Mouse (Mus musculus) Muller cell, postnatal 12 days (primary cell): Measurements from ENCODE around the gene Fabp3.

Source experiments
- DNase-seq: peaks from one replicate; pipeline ENCODE4 v3.0.0-alpha.2; 2015; ENCODE audit errors: inconsistent ontology term

The Fabp3 gene

DNA sequence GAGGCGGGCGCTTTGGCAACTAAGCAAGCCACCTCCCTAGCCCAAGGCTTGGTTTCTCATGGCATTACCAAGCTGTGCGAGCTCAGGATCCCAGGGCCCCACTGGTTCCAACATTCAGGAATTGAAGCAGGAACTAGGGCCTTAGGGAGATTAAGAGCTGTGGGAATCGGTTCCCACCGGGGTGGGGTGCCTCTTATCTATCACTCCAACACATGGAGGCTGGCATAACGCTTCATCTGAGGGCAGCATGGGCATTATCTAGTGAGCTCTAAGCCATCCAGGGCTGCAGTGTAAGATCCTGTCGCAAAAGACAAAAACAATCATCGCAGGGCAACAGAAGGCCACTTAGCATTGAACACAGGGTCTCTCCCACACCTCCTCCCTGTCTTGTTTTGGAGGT, 13.9 kb upstream of the Fabp3 start:
- no peak for DNase-seq

DNA sequence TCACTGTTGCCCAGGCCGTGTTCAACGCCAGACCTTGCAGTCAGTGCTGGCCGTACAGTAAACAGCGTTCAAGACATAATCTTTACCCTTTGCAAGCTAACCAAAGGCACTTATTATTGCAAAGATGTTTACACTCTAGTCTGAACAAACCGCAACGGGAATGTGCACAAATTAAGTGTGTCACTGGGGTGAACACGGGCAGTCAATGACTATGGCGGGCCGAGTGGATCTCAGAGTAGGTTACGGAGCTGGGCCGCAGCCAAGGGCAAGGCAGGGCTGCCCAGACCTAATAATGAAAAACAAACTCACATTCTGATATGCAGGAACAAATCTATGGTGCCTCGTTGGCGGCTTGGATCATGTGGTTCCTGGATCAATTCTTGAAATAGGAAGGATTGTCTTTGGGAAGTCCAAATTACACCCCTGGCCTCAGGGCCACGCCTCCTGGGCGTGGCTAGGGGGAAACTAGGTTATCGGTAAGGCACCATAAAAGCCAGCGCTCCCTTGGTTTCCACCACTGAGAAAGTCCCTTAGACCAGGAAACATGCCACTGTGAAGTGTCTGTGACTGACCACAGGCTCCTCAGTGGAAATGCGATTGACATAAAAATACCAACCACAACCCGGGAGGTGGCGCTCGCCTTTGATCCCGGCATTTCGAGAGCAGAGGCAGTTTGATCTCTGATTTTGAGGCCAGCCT, 13.2 kb upstream of the Fabp3 start:
- peak; percentile 54 for DNase-seq

DNA sequence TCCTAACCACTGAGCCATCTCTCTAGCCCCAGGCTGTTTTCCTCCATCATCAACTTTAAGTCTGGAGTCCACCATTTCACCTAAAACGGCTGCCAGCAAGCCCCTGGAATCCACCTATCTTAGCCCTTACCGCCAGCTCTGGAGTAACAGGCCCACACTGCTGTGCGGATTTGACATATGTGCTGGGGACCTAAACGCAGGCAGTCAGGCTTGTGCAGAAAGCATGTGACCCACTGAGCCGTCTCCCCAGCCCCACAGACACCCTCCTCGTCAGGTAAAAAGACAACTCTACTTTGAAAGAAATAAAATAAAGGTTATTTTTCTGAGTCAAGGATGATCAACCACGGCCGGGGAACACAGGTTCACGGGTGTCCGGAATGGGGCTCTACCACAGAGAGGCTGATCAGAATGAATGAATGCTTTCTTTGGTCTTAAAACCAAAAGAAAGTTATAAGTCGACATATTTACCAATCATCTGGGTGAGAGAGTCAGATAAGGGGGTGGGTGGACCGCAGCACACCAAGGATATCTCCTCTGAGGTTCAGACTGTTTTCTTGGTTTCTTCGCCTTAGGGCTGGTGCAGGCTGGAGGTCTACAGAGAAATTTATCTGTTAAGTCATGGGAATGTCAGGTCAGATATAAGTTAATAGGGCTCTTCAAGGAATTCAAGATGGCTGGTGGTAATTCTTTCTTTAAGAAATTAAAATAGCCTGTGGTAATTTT, 12.0 kb upstream of the Fabp3 start:
- no peak for DNase-seq

DNA sequence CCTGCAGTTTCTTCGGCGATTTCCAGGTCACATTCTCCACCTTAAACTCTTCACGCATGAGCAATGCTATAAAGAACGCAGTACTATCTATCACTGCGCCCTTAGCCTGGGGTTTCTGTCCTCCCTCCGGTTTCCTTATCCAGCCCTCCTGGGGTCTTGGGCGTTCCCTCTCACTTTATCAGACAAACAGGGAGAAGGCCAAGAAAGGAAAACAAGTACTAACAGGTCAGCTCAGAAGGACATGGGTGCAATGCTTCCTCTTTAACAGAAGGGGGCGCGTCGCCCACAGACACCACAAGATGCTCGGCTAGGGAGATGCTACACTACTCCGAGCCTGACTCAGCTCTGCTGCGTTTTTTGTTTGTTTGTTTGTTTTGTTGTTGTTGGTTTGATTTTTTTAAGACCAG, 11.3 kb upstream of the Fabp3 start:
- no peak for DNase-seq

DNA sequence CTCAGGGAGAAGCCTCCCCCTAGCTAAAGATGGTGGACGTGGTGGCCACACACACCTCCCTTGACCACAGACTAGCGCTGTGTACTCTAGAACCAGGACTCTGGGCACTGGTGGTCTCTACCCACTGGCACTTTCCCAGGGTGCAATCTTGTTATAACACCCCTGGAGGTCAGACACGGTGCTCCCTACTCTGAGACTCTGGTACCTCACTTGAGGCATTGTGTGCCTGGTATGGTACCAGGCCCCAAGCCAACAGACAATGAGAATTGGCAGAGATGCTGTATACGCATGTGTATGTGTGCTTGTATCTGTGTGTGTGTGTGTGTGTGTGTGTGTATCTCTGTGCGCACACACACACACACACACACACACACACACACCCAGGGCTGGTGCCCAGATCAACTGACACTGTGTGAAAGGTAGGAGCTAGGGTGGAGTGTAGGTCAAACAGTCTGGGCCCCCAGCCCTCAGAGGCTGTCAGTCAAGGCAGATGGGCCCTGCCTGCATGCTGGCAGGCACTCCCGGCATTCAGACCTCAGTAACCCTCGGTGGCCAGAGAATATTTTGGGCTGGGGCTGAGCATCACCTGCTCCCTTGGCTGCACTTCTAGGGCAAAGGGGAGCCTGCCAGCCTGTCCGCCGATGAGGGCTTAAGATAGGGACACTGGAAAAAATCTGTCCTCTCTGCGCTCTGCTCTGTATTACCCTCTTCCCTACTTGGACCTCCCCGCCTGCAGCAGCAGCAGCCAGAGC, 9.3 kb upstream of the Fabp3 start:
- DNase-seq = no peak

DNA sequence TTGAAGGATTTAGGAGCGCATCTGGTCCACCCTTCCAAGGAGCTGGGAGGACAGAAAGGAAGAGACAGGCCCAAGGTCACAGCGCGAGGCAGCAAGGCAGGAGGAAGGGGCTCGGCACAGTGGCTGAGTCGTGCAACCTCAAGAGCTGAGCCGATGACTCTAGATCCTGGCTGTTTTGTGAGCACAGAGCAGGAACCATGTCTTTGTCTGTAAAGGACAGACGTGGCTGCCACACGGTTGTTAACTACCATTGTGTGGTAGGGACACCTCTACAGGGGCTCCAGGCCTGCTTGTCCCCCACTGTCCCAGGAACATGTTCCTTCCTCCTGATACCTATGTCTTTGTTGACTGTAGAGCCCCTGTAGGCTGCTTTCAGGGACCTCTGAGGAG, 8.8 kb upstream of the Fabp3 start:
- no peak for DNase-seq

DNA sequence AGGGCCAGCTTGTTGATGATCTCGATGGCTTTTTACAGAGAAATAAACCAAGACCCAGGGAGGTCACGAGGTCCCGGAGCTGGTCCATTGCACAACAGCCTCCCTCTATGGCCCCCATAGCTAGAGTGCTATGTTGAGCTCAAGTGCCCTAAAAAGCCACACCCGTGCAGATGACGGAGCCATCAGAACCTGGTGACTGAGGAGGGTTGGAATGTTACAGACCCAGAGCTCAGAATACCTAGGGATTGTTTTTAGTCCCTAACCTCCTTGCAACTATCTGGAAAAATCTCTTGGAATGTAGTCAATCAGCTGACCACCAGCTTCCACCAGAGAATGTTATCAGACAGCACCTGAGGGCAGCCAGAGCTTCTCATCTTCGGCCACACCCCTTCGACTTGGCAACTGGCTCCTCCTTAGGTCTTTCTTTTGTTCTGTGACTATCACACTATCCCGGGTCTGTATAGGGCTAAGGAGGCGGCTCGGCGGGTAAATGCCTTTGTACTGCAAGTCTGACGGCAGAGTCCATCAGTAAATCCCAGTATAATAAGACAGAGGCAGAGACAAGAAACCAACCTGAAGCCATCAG, 6.0 kb upstream of the Fabp3 start:
- DNase-seq = no peak

DNA sequence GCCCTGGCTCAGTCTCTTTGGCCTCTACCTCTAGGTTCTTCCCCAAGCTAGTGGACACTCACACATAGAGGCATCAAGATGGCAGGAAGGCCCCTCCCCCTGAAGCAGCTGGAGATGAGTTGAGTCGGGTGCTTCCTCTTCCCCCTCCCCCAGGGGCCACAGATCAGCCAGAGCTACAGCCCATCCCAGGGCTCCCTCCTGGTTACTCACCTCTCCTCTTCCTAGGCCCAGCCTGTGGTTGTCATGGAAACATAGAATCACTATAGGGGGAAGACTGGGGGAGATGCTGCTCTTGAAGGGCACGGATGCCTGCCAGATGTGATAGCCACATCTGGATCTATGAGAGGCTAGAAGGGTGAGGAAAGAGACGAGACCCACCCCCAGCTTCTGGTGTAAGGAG, 3.6 kb upstream of the Fabp3 start:
- DNase-seq = no peak

DNA sequence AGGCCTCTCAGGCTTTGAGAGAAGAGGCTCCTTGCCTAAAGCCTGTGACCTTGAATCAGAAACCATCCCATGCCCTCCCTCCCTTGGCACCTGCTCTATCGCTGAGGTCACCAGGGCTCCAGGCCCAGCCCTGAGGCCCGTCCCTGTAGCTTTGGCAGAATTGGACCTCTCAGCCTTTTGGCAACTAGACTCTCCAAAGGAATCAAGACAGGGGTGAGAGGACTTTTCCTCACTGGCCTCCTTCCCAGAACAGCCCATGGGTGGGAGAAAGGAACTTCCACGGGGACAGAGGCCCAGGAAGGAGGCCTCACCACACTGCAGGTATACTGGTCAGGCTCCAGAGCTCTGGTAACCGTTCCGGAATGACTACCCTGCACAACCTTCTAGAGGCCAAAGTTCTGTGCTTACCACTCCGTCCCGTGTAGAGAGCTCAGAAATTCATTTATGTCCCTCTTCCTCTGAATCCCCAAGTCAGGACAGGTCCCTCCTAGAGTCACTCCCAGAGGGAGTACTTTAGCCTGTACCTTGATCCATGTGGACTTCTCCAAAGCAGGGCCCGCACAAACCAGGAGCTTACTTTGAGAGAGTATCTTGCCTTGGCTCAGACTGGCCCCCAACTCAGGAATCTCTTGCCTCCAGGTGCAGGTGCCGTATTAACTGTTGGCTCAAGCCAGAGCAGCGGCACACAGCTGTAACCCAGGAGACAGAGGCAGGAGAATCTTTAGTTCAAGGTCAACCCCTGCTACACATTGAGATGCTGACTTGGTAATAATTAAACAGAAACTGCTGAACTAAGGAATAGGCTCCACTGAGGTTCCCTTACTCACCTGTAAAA, 1.4 kb upstream of the Fabp3 start:
- no peak for DNase-seq

DNA sequence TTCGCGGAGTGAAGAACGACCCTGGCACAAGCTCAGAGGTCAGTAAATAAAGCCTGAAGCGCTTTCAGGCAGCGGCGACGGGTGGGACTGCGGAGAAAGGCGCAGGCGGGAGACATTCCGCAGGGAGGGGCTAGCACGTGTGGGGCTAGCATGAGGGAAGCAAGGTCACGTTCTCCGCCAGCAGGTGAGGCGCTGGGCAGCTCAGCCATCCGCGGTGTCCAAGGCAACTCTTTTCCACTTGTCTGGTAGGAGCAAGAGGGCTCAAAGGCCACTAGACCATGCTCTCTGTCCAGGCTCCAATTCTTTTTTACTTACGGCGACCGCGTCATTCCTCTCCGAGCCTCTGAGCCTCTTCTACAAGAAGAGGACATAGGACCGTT, 554 bp upstream of the Fabp3 start:
- peak; percentile 63 for DNase-seq

DNA sequence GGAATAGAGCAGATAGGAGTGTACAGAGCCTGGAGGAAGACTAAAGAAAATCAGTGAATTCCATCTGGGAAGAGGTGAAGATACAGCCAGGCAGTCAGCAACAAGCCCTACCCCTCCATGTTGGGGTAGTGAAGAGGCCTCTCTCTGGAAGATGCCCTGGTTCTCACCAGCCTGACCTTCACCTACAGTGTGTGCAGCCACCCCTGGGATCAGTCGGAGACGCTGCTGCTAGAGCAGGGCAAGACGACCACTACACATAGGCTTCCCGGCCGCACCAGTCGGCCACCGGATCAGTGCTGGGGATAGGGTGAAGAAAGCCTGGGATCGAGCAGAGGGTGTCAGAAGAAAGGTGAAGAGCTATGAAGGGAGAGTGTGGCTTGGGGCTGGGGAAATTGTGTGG, 859 bp downstream of the Fabp3 start:
- no peak for DNase-seq

DNA sequence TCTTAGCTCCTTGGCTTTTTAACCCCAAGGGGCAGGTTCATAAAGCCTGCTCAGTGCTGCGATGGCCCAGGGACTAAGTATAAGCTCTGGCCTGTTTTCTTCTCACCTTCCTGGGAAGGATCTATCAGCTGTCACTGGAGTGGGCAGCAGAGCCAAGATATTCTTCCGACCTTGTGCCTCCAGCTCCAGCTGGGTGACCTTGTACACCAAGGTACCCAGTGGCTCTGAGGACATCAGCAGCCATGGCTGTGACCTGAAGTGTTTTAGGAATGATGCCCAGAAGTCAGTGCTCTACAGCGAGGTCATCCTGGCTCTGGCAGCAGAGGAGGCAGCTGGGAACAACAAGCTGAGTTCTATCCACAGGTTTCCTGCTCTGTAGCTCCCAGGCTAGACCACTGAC, 4.1 kb downstream of the Fabp3 start:
- no peak for DNase-seq

DNA sequence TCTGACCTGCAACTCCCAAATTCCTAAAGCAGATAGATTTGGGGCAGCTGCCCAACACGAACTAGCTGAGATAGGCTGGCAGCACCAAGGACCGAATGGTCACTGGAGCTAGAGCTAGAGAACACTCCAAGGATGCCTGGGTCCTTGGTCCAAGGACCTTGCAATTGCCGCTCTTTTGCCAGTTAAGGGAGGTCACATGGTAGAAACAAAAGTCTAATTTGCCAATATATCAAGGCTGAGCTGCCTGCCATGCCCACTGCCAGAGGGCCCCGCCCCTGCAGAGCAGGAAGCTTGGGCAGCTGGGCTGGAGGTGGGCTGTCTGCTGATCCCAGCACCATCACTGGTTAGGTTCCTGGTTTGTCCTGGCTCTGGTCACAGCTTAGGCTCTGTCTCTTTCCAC, 5.2 kb downstream of the Fabp3 start:
- DNase-seq = no peak

DNA sequence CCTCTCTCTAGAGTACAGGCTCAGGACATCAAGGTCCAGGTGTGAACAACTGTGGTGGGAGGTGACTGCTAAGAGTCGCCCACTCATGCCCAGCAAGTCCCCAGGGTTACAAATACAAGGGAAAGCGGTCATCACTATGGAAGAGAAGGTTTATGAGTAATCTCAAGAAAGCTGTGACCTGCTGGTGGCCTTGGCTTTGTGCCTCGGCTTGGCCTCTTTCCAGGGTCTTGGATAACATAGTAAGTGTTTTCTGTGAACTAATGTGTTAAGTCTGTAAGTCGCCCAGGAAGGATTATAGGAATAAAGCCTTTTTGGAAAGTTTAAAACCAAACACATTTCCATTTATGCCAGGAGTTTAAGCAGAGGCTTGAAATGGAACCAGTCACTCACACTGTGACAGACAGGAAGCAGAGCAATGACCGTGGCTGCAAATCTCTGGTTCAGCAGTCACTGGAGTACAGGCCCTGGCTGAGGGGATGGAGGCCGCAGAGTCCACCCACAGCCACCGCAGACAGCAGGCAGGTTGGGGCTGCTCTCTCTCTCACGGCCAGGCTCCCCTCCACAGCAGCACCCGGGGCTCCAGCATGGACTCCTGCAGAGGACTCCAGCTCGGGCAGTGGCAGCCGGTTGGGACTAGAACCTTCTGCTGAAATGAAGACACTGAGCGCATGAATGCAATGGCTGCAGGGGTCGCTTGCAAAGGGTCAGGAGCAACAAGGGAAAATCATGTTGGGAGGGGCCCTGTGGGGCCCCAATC, 7.6 kb downstream of the Fabp3 start:
- DNase-seq = peak; percentile 39

DNA sequence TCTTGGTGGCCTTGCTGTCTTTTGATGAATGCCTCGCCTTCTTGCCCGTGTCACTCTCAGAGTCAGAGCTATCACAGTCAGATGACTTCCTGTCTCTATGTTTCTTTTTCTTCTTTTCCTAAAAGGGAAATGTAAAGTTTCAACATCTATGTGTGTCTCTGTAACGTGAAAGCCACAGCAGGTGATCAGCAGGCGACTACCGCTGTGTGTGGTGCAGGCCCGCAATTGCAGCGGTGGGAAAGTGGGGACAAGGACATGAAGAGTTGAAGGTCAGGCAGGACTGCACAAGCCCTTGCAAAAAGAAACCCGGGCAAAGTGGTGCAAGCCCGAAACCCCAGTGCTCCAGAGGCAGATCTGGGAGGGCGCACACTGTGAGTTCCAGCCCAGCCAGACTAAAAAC, 8.3 kb downstream of the Fabp3 start:
- DNase-seq = no peak

DNA sequence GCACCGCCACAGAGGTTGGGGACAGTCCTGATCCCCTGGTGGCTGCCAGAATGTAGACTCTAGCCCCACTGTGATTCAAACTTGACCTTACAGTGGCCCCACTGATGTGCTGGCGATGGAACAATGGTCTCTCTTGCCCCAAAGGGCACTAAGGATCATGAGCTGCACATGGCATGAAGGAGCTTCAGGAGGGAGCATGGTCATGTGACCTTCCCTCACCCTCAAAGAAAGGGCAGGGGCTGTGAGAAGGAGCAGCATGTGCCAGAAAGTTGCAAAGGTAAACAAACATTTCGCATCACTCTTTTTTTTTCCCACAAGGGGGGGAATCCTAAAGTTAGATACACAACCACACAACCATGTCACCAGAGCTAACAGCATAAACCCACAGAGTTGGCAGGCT, 9.7 kb downstream of the Fabp3 start:
- DNase-seq = no peak

DNA sequence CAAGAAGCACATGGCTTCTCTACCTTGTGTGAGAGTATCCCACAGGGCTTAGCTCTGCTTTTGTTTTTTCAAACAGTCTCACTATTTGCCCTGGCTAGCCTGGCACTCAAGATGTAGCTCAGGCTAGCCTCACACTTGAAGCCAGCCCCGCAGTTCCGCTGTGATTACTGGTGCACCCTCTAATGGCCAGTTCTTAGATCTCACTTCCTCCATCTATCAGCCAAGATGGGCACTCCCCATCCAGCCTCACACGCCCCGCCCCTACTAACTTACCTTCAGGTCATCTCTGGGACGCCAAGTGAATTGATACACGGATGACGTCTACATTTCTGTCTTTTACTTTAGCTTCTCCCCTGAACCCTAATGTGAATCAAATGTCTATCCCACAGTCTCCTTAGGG, 11.2 kb downstream of the Fabp3 start:
- DNase-seq = no peak

DNA sequence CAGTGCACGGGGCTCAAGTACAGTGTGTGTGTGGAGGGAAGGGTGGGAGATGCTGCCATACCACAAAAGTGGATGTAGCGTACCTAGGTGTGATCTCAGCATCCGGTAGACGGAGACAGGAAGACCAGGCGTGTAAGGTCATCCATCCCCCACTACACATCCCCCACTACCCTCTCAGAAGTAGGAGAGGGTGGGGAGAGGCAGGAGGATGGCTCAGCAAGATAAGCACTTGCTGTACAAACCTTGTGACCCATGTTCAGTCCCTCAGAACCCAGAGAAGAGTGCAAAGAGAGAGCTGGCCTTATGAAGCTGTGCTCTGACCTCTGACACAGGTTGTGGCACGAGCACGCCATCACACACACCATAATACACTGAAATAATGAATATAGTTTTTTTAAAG, 13.2 kb downstream of the Fabp3 start:
- no peak for DNase-seq

DNA sequence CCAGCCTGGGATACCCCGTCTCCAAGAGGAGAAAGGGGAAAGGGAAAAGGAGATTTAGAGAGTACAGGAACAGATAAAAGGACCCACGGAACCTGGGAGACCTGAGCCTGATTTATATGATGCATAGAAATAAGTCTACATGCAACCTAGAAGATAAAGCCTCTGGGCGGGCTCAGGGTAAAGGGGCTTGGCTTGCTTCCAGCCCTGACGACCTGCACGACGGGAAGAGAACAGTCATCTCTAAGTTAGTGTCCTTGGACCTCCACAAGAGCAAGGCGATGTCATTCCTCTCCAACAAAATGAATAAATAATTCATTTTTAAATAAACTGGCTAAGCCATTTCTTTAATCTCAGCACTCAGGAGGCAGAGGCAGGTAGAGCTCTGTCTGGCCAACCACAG, 14.2 kb downstream of the Fabp3 start:
- no peak for DNase-seq

DNA sequence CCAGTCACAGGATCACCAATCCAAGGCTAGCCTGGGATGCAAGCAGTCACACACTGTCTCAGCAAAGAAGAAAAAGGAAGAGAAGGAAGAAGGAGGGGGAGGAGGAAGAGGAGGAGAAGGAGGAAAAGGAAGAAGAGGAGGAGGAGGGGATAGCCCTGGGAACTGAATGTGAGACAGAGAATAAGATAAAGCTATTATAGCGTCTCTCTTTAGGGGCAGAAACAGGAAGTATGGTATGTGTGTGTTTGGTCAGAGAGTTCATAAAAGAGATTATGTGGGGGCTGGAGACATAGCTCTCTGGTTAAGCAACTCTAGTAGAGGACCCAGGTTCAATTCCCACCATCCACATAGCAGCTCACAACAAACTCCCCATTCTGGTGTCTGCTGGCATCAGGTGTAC, 14.8 kb downstream of the Fabp3 start:
- DNase-seq = no peak

DNA sequence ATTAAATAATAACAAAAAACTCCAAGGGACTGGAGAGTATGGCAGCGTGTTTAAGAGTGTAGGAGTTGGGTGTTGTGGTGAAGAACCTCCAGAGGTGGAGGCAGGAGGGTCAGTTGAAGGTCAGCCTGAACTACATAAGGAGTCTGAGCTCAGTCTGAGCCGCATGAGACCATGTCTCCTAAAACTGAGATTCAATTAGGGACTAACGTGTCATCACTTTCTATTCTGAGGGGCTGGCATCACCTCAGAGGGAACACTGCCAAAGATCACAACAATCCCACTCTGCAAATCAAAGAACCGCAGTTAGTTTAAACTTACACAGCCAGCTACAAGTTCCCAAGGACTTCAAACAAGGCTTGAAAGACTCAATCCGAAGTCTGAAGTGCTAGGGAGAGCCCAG, 15.2 kb downstream of the Fabp3 start:
- no peak for DNase-seq
